Mouse (Mus musculus) ovary, adult 18-20 months (tissue): ENCODE data around the gene Misp.

Experiments used
- DNase-seq: peaks from one replicate; pipeline ENCODE4 v3.0.0; 2022; ENCODE audit warnings: low spot score, mixed read lengths

Gene Misp

DNA sequence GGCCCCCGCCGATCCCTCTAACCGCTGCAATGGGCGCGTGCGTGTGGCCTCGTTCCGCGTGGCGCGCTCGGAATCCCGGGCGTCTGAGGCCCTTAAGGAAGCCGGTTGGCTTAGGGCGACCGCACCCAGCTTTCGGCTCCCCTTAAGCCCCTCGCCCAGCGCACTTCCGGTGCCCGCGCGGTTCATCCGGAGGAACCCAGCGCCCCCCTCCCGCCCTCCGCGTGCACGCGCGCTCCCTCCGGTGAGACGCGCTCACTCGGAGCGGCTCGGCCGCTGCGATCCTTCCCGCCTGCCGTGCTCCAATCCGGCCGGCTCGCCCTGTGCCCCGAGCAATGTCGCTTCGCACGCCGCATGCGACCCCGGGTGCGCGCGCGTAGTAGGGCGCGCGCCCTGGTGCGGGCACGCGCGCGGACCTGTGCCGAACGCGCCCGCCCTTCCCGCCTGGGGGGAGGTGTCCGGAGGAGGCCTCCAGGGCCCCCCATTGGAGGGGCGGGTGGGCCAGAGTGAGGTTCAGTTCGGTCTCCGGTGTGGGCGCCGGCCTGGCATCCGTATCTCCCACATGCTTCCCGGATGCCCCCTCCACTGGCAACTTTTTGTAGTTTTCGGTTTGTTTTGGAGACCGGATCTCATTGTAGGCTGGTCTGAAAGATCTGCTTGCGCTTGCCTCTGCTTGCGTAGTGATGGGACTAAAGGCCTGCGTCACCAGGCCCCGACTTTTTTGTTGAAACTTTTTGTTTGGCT is 34.2 kb downstream of the Misp start:
- no peak for DNase-seq

GRCm38 (mm10) chr10:79855558-79856184 is 34.9 kb downstream of the Misp start:
- DNase-seq: no peak

- DNase-seq: no peak
Observed at GRCm38 (mm10) chr10:79856280-79856679, 35.5 kb downstream of the Misp start.

- no peak for DNase-seq
Observed at GRCm38 (mm10) chr10:79856704-79857451, 36.1 kb downstream of the Misp start.

GRCm38 (mm10) chr10:79857452-79857811 is 36.6 kb downstream of the Misp start:
- no peak for DNase-seq

DNA sequence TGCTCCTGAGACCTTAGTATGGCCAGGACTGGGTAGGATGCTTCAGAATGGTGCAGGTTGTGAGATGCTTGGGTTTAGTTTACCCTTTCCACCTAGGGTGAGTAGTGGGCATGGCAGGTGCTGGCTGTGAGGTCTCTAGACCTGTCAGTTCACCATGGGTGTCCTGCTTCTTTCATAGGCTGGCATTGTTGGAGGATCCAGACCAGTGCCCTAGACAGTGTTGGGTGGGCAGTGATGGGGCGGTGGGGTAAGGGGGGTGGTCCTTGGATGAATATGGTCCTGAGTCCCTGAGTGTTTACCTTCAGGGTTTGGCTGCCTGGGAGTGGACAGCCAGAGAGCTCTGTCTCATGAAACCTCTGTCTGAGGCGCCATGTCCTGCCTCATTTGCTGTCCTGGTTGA is 37.1 kb downstream of the Misp start:
- no peak for DNase-seq

GRCm38 (mm10) chr10:79858416-79859074 is 37.8 kb downstream of the Misp start:
- DNase-seq: peak; percentile 67

- DNase-seq: no peak
Observed at GRCm38 (mm10) chr10:79859116-79859515, 38.3 kb downstream of the Misp start.

DNA sequence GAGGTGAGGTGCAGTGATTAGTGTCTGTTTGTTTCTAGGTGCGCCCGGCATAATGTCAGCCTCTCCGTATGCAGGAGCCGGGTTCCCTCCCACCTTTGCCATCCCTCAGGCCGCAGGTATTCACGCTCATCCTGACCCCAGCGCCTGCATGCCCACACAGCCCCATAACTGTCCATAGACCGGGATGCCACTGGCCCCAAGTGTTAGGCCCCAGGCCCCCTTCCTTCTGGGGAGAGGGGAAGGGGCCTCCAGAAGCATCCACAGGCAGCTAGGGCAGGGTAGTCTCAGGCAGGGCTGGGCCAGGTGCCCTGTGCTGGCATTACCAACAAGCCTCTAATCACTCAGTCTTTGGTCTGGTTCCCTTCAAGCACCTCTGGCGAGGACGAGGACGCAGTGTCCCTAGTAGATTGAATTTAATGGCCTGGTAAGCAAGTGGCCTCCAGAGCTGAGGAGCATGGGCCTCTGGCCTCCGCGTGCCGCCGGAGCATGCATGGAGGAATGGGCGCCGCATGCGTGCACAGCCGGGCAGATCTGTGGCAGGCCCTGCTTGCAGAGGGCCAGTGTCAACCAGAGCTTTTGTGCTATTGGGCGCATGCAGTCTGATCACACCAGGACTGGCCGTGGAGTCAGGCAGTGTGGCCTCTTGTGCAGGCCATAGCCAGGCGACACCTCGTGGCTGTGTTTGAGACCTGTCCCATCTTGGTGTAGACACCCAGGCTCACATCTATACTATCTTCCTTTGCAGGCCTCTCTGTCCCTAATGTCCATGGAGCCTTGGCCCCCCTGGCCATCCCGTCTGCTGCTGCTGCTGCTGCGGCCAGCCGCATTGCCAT is 39.5 kb downstream of the Misp start:
- DNase-seq: no peak

GRCm38 (mm10) chr10:79861230-79862048 is 40.6 kb downstream of the Misp start:
- DNase-seq: no peak

DNA sequence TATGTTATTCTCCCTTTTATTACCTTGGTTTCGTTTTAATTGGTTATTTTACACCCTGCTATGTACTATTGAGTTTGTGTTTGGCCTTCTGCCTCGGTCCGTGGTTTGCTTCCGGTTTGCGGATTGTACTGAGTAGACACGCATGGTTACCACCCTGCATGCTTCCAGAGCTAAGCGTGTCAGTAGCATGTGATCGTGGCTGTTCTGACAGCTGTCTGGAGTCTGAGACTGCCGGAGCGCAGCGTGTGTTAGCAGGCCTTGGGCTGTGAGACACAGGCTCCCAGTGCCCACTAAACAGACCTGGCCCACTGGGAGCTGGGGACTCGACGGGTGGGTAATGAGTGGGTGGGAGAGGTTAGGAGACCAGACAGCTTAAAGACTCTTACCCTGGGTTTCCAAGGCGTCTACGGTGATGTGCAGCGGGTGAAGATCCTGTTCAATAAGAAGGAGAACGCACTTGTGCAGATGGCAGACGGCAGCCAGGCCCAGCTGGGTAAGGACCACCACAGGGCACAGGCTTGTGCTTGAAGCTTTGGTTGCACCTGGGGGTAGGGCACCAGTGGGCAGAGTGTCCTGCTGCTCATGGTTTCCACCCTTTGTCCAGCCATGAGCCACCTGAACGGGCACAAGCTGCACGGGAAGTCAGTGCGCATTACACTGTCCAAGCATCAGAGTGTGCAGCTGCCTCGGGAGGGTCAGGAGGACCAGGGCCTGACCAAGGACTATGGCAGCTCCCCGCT is 41.4 kb downstream of the Misp start:
- DNase-seq: no peak

DNA sequence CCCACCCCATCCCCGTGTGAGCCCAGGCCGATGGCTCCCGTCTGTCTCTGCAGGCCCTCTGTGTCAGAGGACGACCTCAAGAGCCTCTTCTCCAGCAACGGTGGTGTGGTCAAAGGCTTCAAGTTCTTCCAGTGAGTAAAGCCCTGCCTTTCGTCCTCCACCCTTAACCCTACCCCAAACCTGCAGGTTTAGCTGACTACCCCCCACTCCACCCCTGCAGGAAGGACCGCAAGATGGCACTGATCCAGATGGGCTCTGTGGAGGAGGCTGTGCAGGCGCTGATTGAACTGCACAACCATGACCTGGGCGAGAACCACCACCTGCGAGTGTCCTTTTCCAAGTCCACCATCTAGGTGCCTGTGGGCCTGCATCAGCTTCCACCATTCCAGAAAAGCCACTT is 42.1 kb downstream of the Misp start:
- DNase-seq: no peak

DNA sequence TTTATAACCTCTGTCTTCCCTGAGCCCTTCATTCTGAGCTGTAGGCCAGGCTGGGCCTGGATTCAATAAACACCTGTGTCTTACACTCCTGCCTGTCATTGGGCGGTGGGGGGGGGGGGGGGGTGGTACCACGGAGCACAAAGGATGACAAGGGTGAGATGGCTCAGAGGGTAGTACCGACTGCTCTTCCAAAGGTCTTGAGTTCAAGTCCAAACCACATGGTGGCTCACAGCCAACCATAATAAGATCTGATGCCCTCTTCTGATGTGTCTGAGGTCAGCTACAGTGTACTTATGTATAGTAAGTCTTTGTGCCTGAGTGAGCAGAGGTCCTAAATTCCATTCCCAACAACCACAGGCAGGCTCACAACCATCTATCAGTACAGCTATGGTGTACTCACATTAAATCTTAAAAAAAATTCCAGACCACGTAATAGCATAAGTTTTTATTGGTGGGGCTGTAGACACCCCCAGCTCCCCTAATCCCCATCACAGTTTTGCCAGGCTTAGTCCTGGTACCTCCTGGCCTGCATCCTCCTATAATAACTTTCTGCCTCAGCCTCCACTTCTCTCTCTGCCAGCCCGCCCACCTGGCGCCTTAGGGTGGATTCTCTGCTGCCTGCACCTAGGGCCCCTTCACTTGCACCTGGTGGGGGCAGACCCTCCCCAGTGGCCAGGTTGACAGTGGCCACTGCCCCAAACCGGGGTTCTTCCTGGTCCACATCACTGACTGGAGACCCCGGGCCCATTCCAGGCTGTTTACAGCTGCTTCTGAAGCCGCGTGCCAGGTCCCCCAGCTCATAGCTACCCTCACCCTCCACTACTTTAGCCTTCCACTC is 43.8 kb downstream of the Misp start:
- no peak for DNase-seq

GRCm38 (mm10) chr10:79865189-79865601 is 44.4 kb downstream of the Misp start:
- DNase-seq: no peak

- peak; percentile 73 for DNase-seq
Observed at GRCm38 (mm10) chr10:79865801-79866295, 45.1 kb downstream of the Misp start.

GRCm38 (mm10) chr10:79866601-79867000 is 45.8 kb downstream of the Misp start:
- no peak for DNase-seq

DNA sequence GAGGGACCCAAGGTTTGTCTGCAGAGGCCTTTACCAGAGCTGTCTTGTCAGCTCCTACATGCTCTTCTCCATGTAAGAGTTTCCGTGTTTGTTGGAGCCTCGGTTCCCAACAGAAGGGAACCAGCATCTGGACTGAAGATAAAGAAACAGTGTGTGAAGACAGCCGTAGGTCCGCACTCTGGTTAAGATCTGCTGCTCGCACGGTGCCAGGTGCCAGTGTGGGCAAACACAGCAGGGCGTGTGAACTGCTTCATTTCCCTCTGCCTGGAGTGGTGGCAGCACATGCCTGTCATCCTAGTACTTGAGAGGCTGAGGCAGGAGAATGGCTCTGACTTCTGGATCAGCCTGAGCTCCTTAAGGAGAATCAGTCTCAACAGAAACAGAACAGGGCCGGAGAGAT is 51.1 kb downstream of the Misp start:
- no peak for DNase-seq

DNA sequence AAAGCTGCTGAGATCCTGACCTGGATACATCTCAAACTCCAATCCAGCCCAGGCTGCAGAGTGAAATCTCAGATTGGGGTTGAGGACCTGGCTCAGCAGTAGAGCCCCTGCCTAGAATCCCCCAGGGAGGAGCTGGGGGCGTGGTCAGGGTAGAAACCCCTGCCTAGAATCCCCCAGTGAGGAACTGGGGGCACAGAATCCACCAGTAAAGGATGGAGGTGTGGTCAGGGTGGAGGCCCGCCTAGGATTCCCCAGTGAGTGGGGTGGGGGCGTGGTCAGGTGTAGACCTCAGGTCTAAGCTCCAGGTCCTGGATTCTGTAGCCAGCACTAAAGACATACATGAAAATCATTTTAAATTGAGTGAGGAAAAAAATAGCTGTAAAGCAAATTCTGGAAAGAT is 52.1 kb downstream of the Misp start:
- DNase-seq: no peak

GRCm38 (mm10) chr10:79873313-79873712 is 52.5 kb downstream of the Misp start:
- no peak for DNase-seq
